Mouse (Mus musculus): ENCODE results near the gene Dbndd1. TPM values are rescaled to one million over a fixed set of nuclear protein-coding genes. Genes with fewer than 3 reads are reported as not detected.
"Not testable (repeated sequence)": the region's sequence is repeated elsewhere in the genome, so short reads cannot be mapped to it uniquely, and the experiment has no call there.

The Dbndd1 gene
- 2.2 and 3.2 TPM in 2 replicates for polyA plus RNA-seq (2014; fragmentation: Nextera tagmentation; extraction: Ambion mirVana)

- H3K4me2 ChIP-seq = peak within 1 kb of the TSS; percentile 99
- H3K27me3 ChIP-seq (ENCODE audit: control insufficient read depth, insufficient read depth, low read length) = peaks cover 36% of the 10 kb centered on the region
- no peaks in the 10 kb centered on the region for H3K36me3 ChIP-seq (ENCODE audit: control insufficient read depth, insufficient read depth, low read length)
- no peaks in the 10 kb centered on the region for H3K9me3 ChIP-seq (replicated peaks; ENCODE audit: control insufficient read depth, low read length)
- H3K4me1 ChIP-seq (ENCODE audit: control insufficient read depth, insufficient read depth, low read length) = peaks cover 13% of the 10 kb centered on the region
- ATAC-seq (replicated peaks; ENCODE audit: insufficient number of reproducible peaks, low FRiP score, low TSS enrichment) = 0 out of 2 replicates have a peak, but pooled peaks have one; percentile 16
- H3K4me3 ChIP-seq (ENCODE audit: low read depth, low read length) = peak within 1 kb of the TSS; percentile 68
- under 1% methylated on average over 43 of the region's 63 CpGs for WGBS (ENCODE audit: insufficient replicate concordance)
- no peak within 1 kb of the TSS for H3K27ac ChIP-seq (ENCODE audit: low read depth, low read length)
- H3K9ac ChIP-seq (ENCODE audit: low read depth, low read length) = peak within 1 kb of the TSS; percentile 62
Measured at GRCm38 (mm10) chr8:123514781-123515539, at the start of gene Dbndd1. Gene Dbndd1 (minus strand): TSS chr8:123515463.

- not testable (repeated sequence) for H3K4me3 ChIP-seq (ENCODE audit: low read depth, low read length); H3K27me3 ChIP-seq (ENCODE audit: control insufficient read depth, insufficient read depth, low read length); ATAC-seq (replicated peaks; ENCODE audit: insufficient number of reproducible peaks, low FRiP score, low TSS enrichment); H3K9me3 ChIP-seq (replicated peaks; ENCODE audit: control insufficient read depth, low read length); H3K27ac ChIP-seq (ENCODE audit: low read depth, low read length); H3K36me3 ChIP-seq (ENCODE audit: control insufficient read depth, insufficient read depth, low read length); H3K9ac ChIP-seq (ENCODE audit: low read depth, low read length); H3K4me1 ChIP-seq (ENCODE audit: control insufficient read depth, insufficient read depth, low read length); H3K4me2 ChIP-seq
- WGBS (ENCODE audit: insufficient replicate concordance) = no CpG with 5 or more reads among the region's 45 CpGs
Measured at GRCm38 (mm10) chr8:123564221-123564620, 49.0 kb upstream of the Dbndd1 start.

- not testable (repeated sequence) for H3K4me3 ChIP-seq (ENCODE audit: low read depth, low read length); H3K9ac ChIP-seq (ENCODE audit: low read depth, low read length); H3K4me2 ChIP-seq; H3K9me3 ChIP-seq (replicated peaks; ENCODE audit: control insufficient read depth, low read length); H3K27ac ChIP-seq (ENCODE audit: low read depth, low read length); H3K36me3 ChIP-seq (ENCODE audit: control insufficient read depth, insufficient read depth, low read length); H3K4me1 ChIP-seq (ENCODE audit: control insufficient read depth, insufficient read depth, low read length); ATAC-seq (replicated peaks; ENCODE audit: insufficient number of reproducible peaks, low FRiP score, low TSS enrichment)
- H3K27me3 ChIP-seq (ENCODE audit: control insufficient read depth, insufficient read depth, low read length) = peaks cover 15% of the 10 kb centered on the region
- 59% methylated on average over 4 of the region's 14 CpGs for WGBS (ENCODE audit: insufficient replicate concordance)
Measured at GRCm38 (mm10) chr8:123537641-123538040, 22.4 kb upstream of the Dbndd1 start.

GRCm38 (mm10) chr8:123536990-123537380, 21.7 kb upstream of the Dbndd1 start:
- Histone ChIP-seq H3K4me2 (no peak overlapping the region), H3K4me1 (ENCODE audit: control insufficient read depth, insufficient read depth, low read length) (no peaks in the 10 kb centered on the region), H3K9me3 (replicated peaks; ENCODE audit: control insufficient read depth, low read length) (no peaks in the 10 kb centered on the region), H3K4me3 (ENCODE audit: low read depth, low read length) (no peak overlapping the region), H3K27me3 (ENCODE audit: control insufficient read depth, insufficient read depth, low read length) (peaks cover 15% of the 10 kb centered on the region), H3K36me3 (ENCODE audit: control insufficient read depth, insufficient read depth, low read length) (peaks cover 2% of the 10 kb centered on the region; the same call in 1 of the 2 replicates), H3K9ac (ENCODE audit: low read depth, low read length) (no peak overlapping the region), H3K27ac (ENCODE audit: low read depth, low read length) (no peak overlapping the region)
- no peak for ATAC-seq (replicated peaks; ENCODE audit: insufficient number of reproducible peaks, low FRiP score, low TSS enrichment)
- 22% methylated on average over 10 of the region's 10 CpGs for WGBS (ENCODE audit: insufficient replicate concordance)

DNA sequence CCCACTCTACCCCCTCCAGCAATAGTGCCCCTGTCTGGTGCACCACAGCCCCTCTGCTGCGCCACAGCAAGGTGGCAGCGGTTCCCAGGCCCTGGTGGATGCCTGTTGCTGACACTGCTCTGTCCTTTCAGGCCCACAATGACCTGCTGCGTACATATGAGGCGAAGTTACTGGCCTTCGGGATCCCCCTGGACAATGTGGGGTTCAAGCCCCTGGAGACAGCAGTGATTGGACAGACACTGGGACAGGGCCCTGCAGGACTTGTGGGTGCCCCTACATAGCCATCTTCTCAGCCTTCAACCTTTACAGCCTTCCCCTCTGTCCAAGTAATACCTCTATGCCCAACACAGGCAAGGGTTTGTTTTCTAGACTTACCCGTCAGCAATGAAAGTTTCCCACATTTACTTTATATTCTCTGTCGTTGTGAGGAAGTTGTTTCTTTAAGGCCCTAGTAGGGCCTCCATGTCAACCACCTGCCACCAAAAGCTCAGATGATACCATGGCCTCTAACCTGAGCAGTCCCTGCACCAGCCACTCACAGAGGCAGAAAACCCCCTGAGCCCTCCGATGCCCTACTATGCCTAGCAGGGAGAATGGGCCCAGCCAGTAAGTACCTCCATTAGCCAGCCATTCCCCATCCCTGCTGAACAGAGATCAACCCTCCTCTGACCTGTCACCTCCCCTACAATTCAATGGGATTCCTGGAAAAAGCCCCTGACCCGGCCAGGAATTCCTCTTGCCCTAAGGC, 21.2 kb upstream of the Dbndd1 start:
- H3K9me3 ChIP-seq (replicated peaks; ENCODE audit: control insufficient read depth, low read length) = no peaks in the 10 kb centered on the region
- H3K4me1 ChIP-seq (ENCODE audit: control insufficient read depth, insufficient read depth, low read length) = no peaks in the 10 kb centered on the region
- no peak overlapping the region for H3K9ac ChIP-seq (ENCODE audit: low read depth, low read length)
- no peak for ATAC-seq (replicated peaks; ENCODE audit: insufficient number of reproducible peaks, low FRiP score, low TSS enrichment)
- H3K4me2 ChIP-seq = no peak overlapping the region
- no peak overlapping the region for H3K27ac ChIP-seq (ENCODE audit: low read depth, low read length)
- peaks cover 2% of the 10 kb centered on the region; the same call in 1 of the 2 replicates for H3K36me3 ChIP-seq (ENCODE audit: control insufficient read depth, insufficient read depth, low read length)
- WGBS (ENCODE audit: insufficient replicate concordance) = 92% methylated on average over 9 of the region's 9 CpGs
- peaks cover 15% of the 10 kb centered on the region for H3K27me3 ChIP-seq (ENCODE audit: control insufficient read depth, insufficient read depth, low read length)
- H3K4me3 ChIP-seq (ENCODE audit: low read depth, low read length) = no peak overlapping the region

DNA sequence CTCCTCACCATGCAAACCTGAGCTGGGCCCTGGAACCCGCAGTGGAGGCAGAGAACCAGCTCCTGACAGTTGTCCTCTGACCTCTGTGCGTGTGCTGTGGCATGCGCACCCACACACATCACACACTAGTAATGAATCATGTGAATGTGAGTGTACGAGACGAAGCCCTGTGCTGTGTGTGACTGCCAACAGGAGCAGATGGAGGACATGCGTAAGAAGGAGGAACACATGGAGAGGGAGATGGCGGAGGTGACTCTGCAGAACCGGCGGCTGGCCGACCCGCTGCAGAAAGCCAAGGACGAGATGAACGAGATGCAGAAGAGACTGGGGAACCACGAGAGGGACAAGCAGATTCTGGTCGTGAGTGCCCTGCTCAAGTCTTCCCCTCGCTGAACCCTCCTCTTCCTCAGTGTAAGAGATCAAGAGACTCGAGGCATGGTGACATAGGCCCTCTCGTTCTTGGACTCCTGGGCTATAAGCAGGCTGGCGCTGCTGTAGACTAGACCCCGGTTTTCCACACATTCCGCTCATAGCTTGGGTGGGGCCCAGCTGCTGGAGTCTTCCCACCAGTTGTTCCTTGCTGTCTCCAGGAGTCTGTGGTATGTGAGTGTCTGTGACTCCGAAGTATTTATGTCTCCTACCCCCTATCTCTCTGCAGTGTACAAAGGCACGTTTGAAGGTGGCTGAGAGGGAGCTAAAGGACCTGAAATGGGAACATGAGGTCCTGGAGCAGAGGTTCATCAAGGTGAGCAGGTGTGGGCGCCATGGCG, 12.6 kb upstream of the Dbndd1 start:
- Histone ChIP-seq H3K9ac (ENCODE audit: low read depth, low read length) (no peak overlapping the region), H3K27me3 (ENCODE audit: control insufficient read depth, insufficient read depth, low read length) (no peaks in the 10 kb centered on the region), H3K9me3 (replicated peaks; ENCODE audit: control insufficient read depth, low read length) (no peaks in the 10 kb centered on the region), H3K4me3 (ENCODE audit: low read depth, low read length) (no peak overlapping the region), H3K36me3 (ENCODE audit: control insufficient read depth, insufficient read depth, low read length) (peaks cover 36% of the 10 kb centered on the region), H3K4me1 (ENCODE audit: control insufficient read depth, insufficient read depth, low read length) (no peaks in the 10 kb centered on the region), H3K27ac (ENCODE audit: low read depth, low read length) (no peak overlapping the region), H3K4me2 (no peak overlapping the region)
- ATAC-seq (replicated peaks; ENCODE audit: insufficient number of reproducible peaks, low FRiP score, low TSS enrichment) = no peak
- WGBS (ENCODE audit: insufficient replicate concordance) = 80% methylated on average over 25 of the region's 25 CpGs

- H3K27me3 ChIP-seq (ENCODE audit: control insufficient read depth, insufficient read depth, low read length) = peaks cover 15% of the 10 kb centered on the region
- 97% methylated on average over 1 of the region's 1 CpGs for WGBS (ENCODE audit: insufficient replicate concordance)
- H3K27ac ChIP-seq (ENCODE audit: low read depth, low read length); H3K9ac ChIP-seq (ENCODE audit: low read depth, low read length); H3K4me3 ChIP-seq (ENCODE audit: low read depth, low read length); H3K36me3 ChIP-seq (ENCODE audit: control insufficient read depth, insufficient read depth, low read length); H3K9me3 ChIP-seq (replicated peaks; ENCODE audit: control insufficient read depth, low read length); ATAC-seq (replicated peaks; ENCODE audit: insufficient number of reproducible peaks, low FRiP score, low TSS enrichment); H3K4me1 ChIP-seq (ENCODE audit: control insufficient read depth, insufficient read depth, low read length); H3K4me2 ChIP-seq: not testable (repeated sequence)
Measured at GRCm38 (mm10) chr8:123520048-123520447, 4.8 kb upstream of the Dbndd1 start.

GRCm38 (mm10) chr8:123518667-123519066, 3.4 kb upstream of the Dbndd1 start, which contains the start of gene Gas8:
Gene Gas8 (plus strand): TSS chr8:123518834.
- peaks cover 27% of the 10 kb centered on the region for H3K27me3 ChIP-seq (ENCODE audit: control insufficient read depth, insufficient read depth, low read length)
- H3K36me3 ChIP-seq (ENCODE audit: control insufficient read depth, insufficient read depth, low read length) = no peaks in the 10 kb centered on the region; the same call in 1 of the 2 replicates
- no peaks in the 10 kb centered on the region for H3K9me3 ChIP-seq (replicated peaks; ENCODE audit: control insufficient read depth, low read length)
- H3K4me1 ChIP-seq (ENCODE audit: control insufficient read depth, insufficient read depth, low read length) = peaks cover 13% of the 10 kb centered on the region
- peak; percentile 80 for ATAC-seq (replicated peaks; ENCODE audit: insufficient number of reproducible peaks, low FRiP score, low TSS enrichment)
- under 1% methylated on average over 20 of the region's 20 CpGs for WGBS (ENCODE audit: insufficient replicate concordance)
- peak within 1 kb of the TSS; percentile 62 for H3K4me3 ChIP-seq (ENCODE audit: low read depth, low read length)
- H3K4me2 ChIP-seq = peak within 1 kb of the TSS; percentile 86
- H3K27ac ChIP-seq (ENCODE audit: low read depth, low read length) = no peak within 1 kb of the TSS
- peak within 1 kb of the TSS; percentile 76 for H3K9ac ChIP-seq (ENCODE audit: low read depth, low read length)
